ENCODE assay signal across 1 mouse cellular context in genomic region chr11:74572459-74573061, GRCm38 (mm10).
TF ChIP-seq lines count a peak whose summit lies in the region.

No protein-coding gene starts in this region.

TF ChIP-seq in MEL, 35 proteins besides CTCF, POLR2A, EP300 and RAD21 (continued from another document):
- TF ChIP-seq TAL1 (IDR thresholded peaks at IDR 0.05; ENCODE audit: low read length): peak; percentile 27; the same call in 1 of the 2 replicates
TF ChIP-seq in MEL: peak in this region for 12.
